Mouse (Mus musculus): ENCODE results near the gene Dagla.
A peak's percentile ranks its signal among the peaks of the same experiment; 100 is the strongest.

Gene Dagla

GRCm38 (mm10) chr19:10239975-10240653 lies 64.6 kb downstream of the Dagla start:
- DNase-seq (ENCODE audit: low read depth, low spot score), result no peak

DNA sequence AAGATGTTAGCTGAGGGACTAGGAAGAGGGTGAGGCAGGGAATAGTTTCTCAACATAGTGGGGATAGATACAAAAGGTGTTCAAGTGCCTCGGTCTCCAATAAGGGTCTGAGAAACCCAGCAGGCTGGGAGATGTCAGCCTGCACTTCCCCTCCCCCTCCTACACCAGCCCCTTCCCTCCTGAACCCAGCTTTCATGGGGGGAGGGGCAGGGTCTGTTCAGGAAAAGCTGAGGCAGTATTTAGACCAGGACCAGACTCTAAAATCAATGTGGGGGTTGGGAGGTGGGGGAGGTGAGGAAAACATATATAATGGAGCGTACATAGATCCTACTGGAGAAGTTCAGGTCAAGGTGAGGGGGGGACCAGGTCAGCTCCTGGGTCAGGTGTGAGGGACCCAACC lies 65.3 kb downstream of the Dagla start:
- no peak for DNase-seq (ENCODE audit: low read depth, low spot score)

DNA sequence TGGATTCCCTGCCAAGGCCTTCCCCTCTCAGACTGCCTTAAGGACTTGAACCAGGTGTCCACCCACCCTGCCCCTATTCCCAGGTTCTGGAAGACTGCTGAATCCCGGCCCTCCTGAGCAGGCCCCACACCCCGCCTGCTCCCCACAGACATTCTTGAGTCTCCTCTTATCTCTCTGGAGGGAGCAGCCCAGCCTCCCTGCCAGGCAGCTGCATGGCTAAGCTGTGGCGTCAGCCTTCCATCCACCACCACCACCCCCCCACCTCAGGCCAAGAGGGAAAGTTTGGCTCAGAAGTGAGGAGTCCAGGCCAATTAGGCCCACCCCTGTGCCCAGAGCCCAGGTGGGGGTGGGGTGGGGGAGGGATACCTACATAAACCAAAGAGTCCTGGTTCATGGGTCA lies 66.2 kb downstream of the Dagla start:
- DNase-seq (ENCODE audit: low read depth, low spot score), result no peak

- no peak for DNase-seq (ENCODE audit: low read depth, low spot score)
These were observed 68.7 kb downstream of the Dagla start for GRCm38 (mm10) chr19:10235784-10236565.

GRCm38 (mm10) chr19:10232327-10233017 lies 72.2 kb downstream of the Dagla start:
- peak; percentile 61 for DNase-seq (ENCODE audit: low read depth, low spot score)

DNA sequence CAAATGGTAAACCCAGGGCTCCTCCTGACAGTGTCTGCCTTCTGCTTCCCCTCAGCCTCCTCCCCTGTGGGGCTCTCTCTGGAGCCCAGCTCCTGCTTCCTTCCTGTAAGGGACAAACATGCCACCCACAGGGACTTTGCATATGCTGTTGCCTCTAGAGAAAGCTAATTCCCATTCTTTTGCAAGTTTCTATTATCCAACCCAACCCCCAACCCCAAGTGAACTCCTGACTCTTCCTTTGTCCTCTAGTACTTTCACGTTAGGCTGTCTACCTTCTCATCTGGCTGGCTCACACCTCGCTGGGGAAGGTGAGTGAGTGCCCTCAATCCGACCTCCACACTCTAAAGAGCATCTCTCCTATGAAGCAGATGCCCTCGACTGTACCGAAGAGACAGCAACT lies 72.8 kb downstream of the Dagla start:
- DNase-seq (ENCODE audit: low read depth, low spot score), result no peak

DNA sequence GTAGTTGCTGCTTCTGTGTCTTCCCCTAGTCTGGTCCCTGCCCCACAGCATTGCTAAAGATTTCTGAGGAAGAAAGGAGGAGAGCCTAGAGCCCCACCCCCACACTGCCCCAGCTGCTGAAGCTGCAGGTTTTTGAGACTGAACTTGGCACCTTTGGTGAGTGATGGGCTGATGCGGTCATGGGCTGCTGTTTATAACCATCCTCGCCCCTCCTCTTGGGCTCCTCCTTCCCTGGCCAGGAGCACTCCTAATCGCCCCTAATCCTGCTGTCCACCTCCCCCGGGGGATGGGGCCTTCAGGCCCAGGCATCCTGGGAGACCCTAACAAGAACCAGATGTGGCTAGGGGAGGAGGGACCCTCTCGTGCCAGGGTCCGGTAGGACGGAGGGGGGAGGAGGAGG lies 73.7 kb downstream of the Dagla start:
- peak; percentile 46 for DNase-seq (ENCODE audit: low read depth, low spot score)

- no peak for DNase-seq (ENCODE audit: low read depth, low spot score)
These were observed 78.9 kb downstream of the Dagla start for GRCm38 (mm10) chr19:10225767-10226166.

DNA sequence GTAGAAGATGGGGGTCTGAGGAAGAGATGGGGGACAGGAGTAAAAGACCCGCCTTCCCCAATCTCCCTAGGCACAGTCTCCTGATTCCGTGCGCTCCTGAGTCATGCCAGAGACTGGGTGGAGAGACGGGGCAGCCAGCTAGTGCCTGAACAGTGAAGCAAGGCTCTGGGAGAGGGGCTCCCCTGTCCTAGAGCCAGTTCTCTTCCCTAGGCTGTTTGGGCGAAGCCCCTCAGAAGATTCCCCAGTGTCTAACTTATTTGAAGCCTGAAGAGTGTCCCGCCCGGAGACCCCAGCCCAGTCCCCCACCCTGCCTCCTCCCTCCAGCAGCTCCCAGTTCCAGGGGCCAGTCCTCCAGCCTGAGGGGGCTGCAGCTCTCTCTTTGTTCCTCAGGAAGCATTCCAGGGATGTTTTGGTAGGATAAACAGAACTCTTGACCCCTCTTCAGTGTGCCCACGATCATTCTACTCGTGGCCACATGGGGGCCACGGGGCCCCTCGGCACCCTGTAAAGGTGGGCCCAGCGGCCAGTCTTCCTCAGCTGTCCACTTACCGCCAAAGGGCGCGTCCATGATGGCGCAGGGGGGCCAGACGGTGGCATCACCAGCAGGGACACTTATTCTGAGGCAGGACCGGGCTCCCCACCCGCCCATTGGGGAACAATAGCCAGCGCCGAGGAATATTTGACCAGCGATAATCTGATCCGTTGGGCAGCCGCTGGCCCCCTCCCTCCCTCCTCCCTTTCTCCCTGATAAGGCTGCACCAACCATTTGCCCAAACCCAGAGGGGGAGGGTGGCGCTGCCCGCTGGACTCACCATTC lies 79.8 kb downstream of the Dagla start:
- DNase-seq (ENCODE audit: low read depth, low spot score), result no peak

DNA sequence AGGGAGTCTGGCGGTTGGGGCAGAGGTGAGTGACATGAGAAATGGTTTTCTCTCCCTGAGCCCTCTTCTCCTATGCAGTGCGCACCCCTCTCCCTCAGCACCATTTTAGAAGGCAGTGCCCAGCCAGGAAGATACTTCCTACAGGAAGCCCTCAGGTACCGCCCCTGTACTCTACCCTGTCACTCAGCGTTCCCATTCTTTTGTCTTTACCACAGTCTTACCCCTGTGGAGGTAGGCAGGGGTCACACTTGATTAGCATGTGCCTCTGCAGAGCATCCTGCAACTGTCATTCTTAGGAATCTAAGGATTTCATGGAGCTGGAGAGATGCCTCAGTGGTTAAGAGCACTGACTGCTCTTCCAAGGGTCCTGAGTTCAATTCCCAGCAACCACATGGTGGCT lies 81.1 kb downstream of the Dagla start:
- DNase-seq (ENCODE audit: low read depth, low spot score), result no peak

GRCm38 (mm10) chr19:10222656-10223055 lies 82.0 kb downstream of the Dagla start:
- DNase-seq (ENCODE audit: low read depth, low spot score), result no peak

GRCm38 (mm10) chr19:10221585-10221984 lies 83.1 kb downstream of the Dagla start:
- DNase-seq (ENCODE audit: low read depth, low spot score), result no peak

DNA sequence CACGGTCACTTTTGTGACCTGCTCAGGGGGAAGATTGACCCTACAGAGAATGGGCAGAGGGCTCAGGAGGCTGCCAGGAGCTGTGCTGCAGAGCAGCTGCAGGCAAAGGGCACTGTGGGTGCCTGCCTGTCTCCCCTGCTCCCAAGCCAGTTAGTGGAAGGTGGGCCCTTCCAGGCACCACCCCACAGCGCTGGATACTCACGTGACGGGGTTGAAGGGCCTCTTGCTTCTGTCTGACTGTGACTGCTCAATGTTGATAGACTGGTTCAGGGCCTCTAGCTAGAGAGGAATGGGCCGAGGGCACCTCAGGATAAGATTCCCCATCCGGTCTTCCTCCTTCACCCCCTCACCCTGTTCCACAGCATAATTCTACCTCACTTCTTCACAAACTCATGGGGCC lies 85.1 kb downstream of the Dagla start:
- no peak for DNase-seq (ENCODE audit: low read depth, low spot score)

GRCm38 (mm10) chr19:10219108-10219507 lies 85.6 kb downstream of the Dagla start:
- DNase-seq (ENCODE audit: low read depth, low spot score), result peak; percentile 70

- DNase-seq (ENCODE audit: low read depth, low spot score), result no peak
These were observed 88.6 kb downstream of the Dagla start for GRCm38 (mm10) chr19:10216101-10216500.

DNA sequence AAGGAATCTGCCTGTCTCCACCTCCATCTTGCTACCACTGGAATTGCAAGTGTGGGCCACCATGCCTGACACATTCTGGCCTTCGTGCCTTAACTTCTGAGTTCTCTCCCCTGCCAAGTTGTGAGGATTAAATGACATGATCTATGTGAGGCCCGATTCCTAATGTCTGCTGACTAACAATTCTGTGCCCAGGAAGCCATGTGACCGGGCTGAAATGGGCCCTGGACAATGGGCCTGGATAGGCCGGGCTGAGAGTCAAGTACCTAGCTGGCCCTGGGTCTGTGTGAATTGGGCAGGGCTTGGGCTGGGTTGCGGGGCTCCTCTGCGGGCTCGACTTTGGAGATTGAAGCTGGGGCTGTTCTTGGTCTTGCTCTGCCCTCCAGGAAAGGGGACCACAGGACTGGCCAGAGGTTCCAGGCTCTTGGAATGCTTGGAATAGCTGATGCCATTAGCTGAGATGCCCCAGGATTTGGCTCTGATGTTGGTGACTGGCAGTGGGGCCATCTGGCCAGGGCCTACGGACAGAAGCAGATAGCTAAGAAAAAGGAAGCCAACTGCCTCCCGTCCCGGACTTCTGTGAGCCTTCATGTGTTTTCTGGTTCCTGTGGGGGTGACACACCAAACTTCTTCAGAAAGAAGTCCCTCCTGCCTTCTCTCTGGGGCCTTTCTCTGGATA lies 90.7 kb downstream of the Dagla start:
- no peak for DNase-seq (ENCODE audit: low read depth, low spot score)

- no peak for DNase-seq (ENCODE audit: low read depth, low spot score)
These were observed 93.8 kb downstream of the Dagla start for GRCm38 (mm10) chr19:10210885-10211284.

DNA sequence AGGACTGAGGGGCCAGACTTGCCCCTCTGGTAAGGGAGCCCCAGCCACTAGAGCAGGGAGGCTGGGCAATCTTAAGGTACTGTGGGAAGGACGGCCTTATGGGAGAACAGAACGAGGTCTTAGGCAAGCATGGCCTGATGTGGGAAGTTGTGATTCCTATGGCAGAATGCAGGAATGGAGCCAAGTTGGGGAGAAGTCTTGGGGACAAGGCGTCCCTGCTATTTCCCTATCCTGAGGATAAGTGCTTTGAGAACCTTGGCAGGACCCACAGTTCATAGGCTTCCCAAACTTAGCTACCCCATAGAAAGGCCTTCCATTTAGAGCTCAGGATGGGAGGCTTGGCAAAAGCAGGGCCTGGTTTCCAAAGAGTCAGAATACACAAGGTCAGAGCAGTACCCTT lies 95.8 kb downstream of the Dagla start:
- DNase-seq (ENCODE audit: low read depth, low spot score), result no peak

DNA sequence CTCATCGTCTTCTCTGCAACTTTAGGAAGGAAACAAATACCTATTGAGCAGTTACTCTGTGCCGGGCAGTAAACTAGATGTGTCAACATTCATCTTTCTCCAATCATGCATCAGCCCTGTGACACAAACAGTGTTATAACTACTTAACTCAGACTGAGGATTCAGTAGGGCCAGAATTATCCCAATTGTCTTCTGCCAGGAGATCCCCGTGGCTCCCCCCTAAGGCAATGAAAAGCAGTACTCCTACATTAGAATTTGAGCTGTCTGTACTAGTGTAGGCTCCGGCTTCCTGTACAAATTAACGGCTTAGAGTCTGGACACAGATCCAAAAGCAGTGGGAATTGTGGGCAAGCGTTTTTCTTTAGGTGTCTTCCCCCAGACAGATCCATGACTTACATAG lies 99.6 kb downstream of the Dagla start:
- DNase-seq (ENCODE audit: low read depth, low spot score), result no peak

GRCm38 (mm10) chr19:10204616-10205001 lies 100.1 kb downstream of the Dagla start:
- peak; percentile 46 for DNase-seq (ENCODE audit: low read depth, low spot score)

Measured in forelimb bud, embryonic 11.5 days (tissue).